In the genomic region with DNA sequence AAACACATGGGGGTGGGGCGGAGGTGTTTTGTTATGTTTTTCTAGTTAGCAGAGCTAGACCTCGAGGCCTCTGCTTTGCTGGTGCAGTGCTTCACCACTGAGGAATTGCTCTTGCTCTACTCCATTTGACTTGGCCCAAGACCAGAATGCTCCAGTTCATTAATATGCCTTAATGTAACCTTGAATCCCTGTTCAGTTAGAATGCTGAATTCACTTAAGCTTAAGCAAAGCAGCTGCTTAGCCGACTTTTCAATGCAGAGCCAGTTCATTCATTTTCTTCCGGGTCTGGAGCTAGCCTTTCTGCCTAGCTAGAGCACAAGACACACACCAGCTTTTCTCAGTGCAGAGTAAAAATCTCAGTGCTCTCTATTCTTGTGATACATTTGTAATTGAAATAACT, we compare ENCODE assay signal across 14 mouse cellular contexts.
"Had no signal": no experiment of that assay in that cellular context is flagged by ENCODE, and none has a peak within 500 bp of the region (broad histone marks: within the 10 kb centered on the region; RNA-seq: fewer than 3 reads in every experiment).

No protein-coding gene starts in this region.

- H3K27ac ChIP-seq: kidney, postnatal 0 days; limb, embryonic 15.5 days; liver, embryonic 12.5 days; midbrain, embryonic 10.5 days; neural tube, embryonic 15.5 days had no signal

- H3K27me3 ChIP-seq: limb, embryonic 15.5 days; liver, embryonic 12.5 days; neural tube, embryonic 15.5 days had no signal

- DNase-seq: layer of hippocampus, adult 9-11 months; layer of hippocampus, postnatal 36 days; lung, embryonic 14.5 days; lung, postnatal 10 days; lung, postnatal 4 days; right cerebral cortex, adult 18-20 months; right cerebral cortex, postnatal 25 days; thymus, postnatal 36 days had no signal

- H3K4me3 ChIP-seq: limb, embryonic 15.5 days; liver, embryonic 12.5 days; midbrain, embryonic 10.5 days; myocyte; neural tube, embryonic 15.5 days had no signal

- H3K9ac ChIP-seq: limb, embryonic 15.5 days; liver, embryonic 12.5 days; lung, embryonic 14.5 days; neural tube, embryonic 15.5 days had no signal

- H3K4me2 ChIP-seq: limb, embryonic 15.5 days; liver, embryonic 12.5 days; lung, embryonic 14.5 days; neural tube, embryonic 15.5 days had no signal

- H3K36me3 ChIP-seq: midbrain, embryonic 10.5 days had no signal

- H3K9me3 ChIP-seq: limb, embryonic 15.5 days; liver, embryonic 12.5 days; midbrain, embryonic 10.5 days; neural tube, embryonic 15.5 days had no signal

- ATAC-seq: liver, embryonic 12.5 days had no signal

- H3K4me1 ChIP-seq: limb, embryonic 15.5 days; liver, embryonic 12.5 days; midbrain, embryonic 10.5 days; neural tube, embryonic 15.5 days had no signal
